Mouse (Mus musculus) macrophage (primary cell): ENCODE data around the gene Inpp5k. TPM values are rescaled to one million over a fixed set of nuclear protein-coding genes. Genes with fewer than 3 reads are reported as not detected.

Source experiments
- H3K27ac ChIP-seq: fragments of 350-480 bp; formaldehyde crosslinking; 2 replicates; pipeline ENCODE4 v1.9.0; 2021
- H3K36me3 ChIP-seq: fragments of 350-480 bp; formaldehyde crosslinking; 2 replicates; pipeline ENCODE4 v1.9.0; 2021; ENCODE audit errors: inconsistent target
- H3K4me3 ChIP-seq: fragments of 350-480 bp; formaldehyde crosslinking; 2 replicates; pipeline ENCODE4 v1.9.0; 2021; ENCODE audit errors: inconsistent target
- H3K79me2 ChIP-seq: fragments of 350-480 bp; formaldehyde crosslinking; 2 replicates; pipeline ENCODE4 v1.9.0; 2021; ENCODE audit errors: inconsistent target
- whole genome bisulfite sequencing: methylation state at CpG from one replicate; pipeline ENCODE4 v1.1.7; 2026; ENCODE audit warnings: inconsistent platforms; ENCODE audit not compliant: missing documents; 5-methylcytosine and 5-hydroxymethylcytosine counted together
- polyA plus RNA-seq: library from polyadenylated mRNA; stranded (reverse); fragments of 250-400 nt; gene quantifications from 3 replicates; pipeline ENCODE4 v1.2.4, GENCODE M21; 2018; ENCODE audit warnings: inconsistent platforms

The Inpp5k gene
- polyA plus RNA-seq, 1 experiment from 2014 or later: 38.4 TPM

DNA sequence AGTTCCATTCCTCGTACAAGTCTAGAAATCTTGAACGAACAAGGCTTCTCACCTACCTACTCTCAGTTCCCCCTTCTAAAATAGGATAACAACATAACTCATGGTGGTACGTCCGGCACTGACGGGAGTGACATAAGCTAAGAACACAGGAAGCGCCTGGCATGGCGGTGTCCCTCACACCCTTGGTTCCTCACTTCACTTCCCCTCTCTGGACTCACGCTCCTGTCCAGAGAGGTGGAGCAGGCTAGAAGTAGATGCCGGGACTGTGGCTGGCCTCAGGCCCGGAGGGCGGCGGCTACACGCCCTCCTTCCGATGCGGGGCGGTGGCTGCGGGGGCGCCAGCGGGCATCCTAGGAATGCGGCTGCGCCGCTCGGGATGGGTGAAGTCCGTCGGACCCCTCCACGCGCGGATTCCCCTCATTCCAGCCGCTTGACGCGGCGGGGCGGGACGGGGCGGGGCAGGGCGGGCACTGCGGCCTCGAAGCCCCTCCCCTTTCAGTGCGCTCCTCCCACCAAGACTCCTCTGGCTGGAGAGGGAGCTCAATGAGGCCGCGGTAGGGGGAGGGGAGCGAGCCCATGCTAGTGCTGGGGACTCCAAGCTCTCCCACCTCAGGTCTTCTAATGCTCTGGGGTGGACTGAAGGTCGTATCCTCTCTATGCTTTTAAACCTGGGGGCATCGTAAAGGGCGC, 23.1 kb downstream of the Inpp5k start:
- WGBS: 3% methylated on average over 41 of the region's 45 CpGs
- Histone ChIP-seq H3K36me3 (peaks cover 13% of the 10 kb centered on the region; the same call in 1 of the 2 replicates), H3K27ac (peak overlapping the region; percentile 98), H3K79me2 (peaks cover 45% of the 10 kb centered on the region), H3K4me3 (peak overlapping the region; percentile 80)

DNA sequence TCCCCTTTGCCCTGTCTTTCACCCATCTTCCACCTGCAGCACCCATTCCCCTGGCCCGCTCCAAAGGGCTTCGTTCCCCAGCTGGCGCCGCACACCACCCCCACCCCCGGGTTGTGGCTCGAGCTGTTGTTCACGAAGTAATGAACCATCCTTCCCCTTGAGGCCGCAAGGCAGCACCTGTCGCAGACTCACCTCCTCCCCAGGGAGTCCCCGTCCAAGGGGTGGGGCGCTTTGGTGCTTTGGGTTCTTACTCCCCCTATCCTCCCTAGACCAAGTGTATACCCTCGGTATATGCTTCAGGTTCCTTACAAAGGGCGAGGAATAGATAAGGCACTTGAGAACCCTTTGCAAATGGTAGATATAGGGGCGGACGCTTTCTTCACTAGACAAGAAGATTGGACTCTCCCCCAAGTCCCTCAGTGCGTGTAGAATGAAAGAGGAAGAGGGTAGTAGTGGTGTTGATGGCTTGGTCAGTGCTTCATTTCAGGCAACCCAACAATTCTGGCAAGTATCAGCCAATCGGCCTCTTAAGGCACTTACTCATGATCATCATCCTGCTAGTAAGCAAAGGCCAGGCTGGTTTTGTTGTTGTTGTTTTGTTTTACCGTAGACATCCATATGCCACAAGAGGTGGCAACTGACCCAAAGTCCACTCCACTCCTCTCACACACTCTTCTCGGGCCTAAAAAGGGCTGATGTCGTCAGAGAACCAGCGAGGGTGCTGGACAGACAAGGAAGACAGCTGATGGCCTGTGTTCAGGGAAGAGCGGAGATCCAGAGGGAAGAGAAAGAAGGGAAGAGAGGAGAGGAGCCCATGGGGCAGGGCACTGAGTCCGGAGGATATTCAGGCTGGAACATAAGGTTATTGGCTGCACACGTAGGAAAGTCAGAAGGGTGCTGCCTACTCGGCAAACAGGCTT, 23.9 kb downstream of the Inpp5k start:
- peak overlapping the region; percentile 95 for H3K27ac ChIP-seq
- peak overlapping the region; percentile 35 for H3K4me3 ChIP-seq
- peaks cover 17% of the 10 kb centered on the region; the same call in 1 of the 2 replicates for H3K36me3 ChIP-seq
- H3K79me2 ChIP-seq: peaks cover 50% of the 10 kb centered on the region
- 30% methylated on average over 25 of the region's 25 CpGs for WGBS

DNA sequence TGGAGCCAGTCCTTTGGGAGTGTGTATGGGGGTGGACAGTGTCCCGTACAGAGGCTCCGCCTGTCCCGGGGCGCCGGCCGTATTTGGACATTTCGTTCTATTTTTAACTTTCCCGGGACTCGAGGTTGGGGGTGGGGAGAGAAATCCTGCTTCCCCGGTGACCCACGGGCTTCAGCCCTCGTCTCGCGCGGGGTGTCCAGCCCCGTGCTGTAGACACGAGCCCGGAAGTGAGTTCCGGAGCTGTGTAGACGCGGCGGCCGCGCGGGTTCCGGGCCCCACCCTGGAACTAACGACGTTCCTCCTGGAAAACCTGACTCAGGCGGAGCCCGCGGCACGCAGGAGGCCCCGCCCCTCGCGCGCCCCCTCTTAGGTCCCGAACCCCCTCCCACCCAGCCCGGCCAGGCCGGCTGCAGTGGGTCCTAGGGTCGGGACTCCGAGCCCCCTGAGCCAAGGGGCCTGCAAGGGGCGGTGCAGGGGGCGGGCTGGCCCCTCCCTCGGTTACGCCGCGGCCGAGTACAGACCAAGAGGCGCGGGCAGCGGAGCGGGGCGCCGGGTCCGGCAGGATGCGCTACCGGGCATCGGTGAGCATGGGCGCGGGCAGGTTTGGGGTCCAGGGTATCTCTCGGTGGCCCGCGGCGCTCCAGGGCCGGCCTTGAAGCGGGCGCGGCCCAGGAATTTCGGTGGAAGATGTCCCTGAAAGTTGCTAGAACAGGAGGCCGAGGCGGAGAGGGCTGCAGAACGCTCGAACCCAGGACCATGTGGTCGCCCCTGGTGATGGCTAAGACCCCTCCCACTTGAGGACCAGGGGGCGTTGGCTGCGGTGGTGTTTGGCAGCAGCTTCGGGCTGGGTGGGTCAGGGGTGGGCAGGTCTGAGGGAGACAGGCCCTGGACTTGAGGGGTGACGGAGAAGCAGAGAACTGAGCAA, 25.1 kb downstream of the Inpp5k start:
- Histone ChIP-seq H3K27ac (peak overlapping the region; percentile 95), H3K36me3 (peaks cover 28% of the 10 kb centered on the region), H3K79me2 (peaks cover 62% of the 10 kb centered on the region), H3K4me3 (peak overlapping the region; percentile 66)
- 1% methylated on average over 69 of the region's 78 CpGs for WGBS

DNA sequence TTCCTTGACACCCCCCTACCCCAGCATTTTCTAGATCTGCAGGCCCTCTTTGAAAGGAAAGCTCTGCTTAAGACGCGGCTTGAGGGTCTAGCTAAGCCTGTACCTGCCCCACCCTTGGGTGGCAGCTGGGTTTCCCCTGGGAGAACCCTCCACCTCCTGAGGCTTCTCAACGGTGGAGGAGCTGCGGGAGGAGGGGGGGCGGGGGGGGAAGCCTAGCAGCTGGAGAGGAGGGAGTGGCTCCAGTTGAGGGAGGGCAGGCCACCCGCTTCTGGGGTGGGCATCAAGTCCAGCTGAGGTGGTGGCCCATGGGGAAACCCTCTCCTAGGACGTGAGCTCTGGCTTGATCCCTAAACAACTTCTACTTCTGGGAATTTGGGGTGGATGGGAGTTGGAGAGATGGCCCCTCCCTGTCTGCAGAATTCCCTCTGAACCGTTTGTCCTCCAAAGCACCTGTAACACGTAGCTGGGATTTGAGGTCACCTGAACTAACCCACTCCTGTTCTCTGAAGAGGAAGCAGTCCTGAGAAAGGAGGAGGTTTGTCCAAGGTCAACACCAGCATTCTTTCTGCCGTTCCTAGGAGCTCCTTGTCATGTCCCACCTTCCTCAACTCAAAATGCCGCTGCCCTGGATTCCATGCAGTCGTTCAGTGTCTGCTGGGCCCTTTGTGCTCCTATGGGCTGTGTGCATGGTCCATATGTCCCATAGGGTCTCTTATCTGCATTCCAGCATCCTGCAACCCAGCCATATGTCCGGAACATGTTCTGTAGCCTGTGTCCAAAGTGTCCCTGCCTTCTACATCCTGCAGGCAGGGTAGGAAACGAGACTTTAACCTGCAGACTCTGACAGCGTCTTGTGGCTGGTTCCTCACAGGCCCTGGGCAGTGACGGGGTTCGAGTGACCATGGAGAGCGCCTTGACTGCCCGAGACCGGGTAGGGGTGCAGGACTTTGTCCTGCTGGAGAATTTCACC, 26.1 kb downstream of the Inpp5k start:
- Histone ChIP-seq H3K4me3 (peak overlapping the region; percentile 66), H3K27ac (peak overlapping the region; percentile 58), H3K79me2 (peaks cover 69% of the 10 kb centered on the region), H3K36me3 (peaks cover 38% of the 10 kb centered on the region)
- 76% methylated on average over 16 of the region's 20 CpGs for WGBS

DNA sequence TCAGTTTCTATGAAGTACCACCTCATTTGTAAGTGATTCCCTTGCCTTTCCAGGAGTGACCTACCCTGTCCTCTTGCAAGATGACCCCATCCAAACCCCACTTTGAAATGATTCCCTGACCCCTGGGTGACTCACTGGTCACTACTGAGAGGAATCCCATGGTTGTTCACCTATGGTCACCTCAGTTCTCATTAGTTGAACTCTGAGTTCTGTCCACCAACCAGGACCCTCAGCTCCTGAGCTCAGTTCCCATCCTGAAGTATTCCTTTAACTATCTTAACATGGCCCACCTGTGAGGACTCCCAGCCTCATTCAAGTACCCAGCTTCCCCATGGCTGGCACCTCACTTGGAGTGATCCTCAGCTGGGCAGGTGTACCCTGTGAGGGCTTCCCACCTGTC, 27.1 kb downstream of the Inpp5k start:
- Histone ChIP-seq H3K36me3 (peaks cover 48% of the 10 kb centered on the region), H3K27ac (no peak overlapping the region), H3K4me3 (no peak overlapping the region), H3K79me2 (peaks cover 67% of the 10 kb centered on the region)

DNA sequence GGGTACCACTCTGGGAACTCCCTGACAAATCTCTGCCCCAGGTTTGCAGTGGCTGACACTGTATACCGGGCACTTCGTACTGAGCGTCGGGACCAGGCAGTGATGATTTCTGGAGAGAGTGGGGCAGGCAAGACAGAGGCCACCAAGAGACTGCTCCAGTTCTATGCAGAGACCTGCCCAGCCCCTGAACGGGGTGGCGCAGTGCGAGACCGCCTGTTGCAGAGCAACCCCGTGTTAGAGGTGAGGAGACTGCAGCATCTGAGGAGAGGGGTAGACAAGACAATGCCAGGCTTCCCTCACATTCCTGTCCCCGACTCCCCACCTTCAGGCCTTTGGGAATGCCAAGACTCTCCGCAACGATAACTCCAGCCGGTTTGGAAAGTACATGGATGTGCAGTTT, 27.5 kb downstream of the Inpp5k start:
- H3K36me3 ChIP-seq: peaks cover 52% of the 10 kb centered on the region
- peaks cover 64% of the 10 kb centered on the region for H3K79me2 ChIP-seq
- H3K27ac ChIP-seq: no peak overlapping the region
- WGBS: 95% methylated on average over 11 of the region's 13 CpGs
- H3K4me3 ChIP-seq: no peak overlapping the region

DNA sequence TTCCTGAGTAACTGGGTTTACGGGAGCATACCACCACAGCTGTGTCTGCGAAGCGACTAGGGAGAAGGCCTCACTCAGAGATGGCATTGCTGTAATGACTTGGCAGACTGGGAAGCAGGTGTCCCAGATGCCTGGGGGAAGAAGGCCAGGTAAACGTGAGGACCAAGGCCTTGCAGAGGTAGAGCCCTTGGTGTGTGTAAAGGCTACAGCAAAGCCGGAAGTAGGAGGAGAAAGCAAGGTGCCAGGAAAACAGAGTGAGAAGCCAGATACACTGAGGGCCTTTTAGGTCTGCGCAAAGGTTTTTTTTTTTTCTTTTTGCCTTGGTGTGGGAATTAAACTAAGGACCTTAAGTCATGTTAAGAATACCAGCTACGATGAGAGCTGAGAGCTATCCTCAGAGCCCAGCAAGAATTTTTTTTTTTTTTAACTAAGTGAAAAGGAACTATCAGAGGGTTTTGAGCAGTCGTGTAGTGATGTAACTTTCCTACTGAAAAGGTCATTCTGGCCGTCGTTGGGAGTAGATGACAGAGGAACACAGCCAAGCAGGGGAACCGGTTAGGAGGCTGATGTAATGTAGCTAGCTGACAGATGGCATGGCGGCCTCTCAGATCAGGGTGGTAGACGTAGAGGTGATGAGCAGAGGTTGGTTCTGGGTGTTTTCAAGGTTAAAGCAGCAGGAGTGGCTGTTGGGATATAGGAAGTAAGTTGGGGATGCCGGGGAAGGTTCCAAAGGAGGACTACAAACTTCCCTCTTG, 28.4 kb downstream of the Inpp5k start:
- H3K4me3 ChIP-seq: no peak overlapping the region
- 64% methylated on average over 14 of the region's 14 CpGs for WGBS
- 0 out of 2 replicates have a peak overlapping the region, but pooled peaks have one; percentile 10 for H3K27ac ChIP-seq
- H3K79me2 ChIP-seq: peaks cover 64% of the 10 kb centered on the region
- H3K36me3 ChIP-seq: peaks cover 60% of the 10 kb centered on the region

DNA sequence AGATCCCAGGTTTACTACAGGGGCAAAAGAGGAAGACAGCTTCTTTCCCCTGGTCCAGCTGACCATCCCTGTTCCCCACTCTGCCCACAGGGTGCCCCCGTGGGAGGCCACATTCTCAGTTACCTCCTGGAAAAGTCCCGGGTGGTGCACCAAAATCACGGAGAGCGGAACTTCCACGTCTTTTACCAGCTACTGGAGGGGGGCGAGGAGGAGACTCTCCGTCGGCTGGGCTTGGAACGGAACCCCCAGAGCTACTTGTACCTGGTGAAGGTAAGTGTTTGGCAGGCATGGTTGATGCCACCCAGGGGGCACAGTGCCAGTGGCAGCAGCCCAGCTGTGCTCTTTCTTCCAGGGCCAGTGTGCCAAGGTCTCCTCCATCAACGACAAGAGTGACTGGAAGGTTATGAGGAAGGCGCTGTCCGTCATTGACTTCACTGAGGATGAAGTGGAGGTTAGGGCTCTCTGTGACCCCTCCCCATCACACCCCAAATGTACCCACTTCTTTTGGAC, 29.3 kb downstream of the Inpp5k start:
- H3K79me2 ChIP-seq: peaks cover 64% of the 10 kb centered on the region
- no peak overlapping the region for H3K4me3 ChIP-seq
- H3K36me3 ChIP-seq: peaks cover 67% of the 10 kb centered on the region
- WGBS: 93% methylated on average over 11 of the region's 12 CpGs
- no peak overlapping the region for H3K27ac ChIP-seq

DNA sequence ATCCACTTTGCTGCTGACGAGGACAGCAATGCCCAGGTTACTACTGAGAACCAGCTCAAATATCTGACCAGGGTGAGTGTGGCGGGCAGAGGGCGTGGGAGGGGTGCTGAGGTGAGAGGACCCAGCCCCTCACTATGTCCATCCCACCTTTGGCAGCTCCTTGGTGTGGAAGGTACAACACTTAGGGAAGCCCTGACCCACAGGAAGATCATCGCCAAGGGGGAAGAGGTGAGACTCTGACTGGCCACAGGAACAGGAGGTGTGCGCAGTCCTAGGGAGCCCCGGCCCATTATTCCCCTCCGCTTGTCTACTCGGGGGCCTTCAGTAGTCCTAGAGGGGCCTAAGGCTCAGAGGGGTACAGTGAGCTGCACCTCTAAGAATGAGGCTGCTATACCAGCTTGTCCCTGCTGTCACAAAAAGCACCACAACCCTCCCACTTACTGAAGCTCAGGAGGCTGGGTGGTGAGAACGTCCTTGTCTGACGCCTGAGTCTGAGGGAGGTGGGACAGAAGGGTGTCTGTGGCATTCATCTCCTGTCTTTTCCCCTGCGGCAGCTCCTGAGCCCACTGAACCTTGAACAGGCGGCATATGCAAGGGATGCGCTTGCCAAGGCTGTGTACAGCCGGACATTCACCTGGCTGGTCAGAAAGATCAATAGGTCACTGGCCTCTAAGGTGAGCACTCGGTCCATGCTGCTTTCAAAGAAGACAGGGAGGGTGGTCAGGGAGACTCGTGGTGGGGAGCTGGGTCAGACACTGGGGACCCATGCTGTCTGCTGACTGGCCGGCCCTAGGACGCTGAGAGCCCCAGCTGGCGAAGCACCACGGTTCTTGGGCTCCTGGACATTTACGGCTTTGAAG, 30.4 kb downstream of the Inpp5k start:
- 96% methylated on average over 21 of the region's 21 CpGs for WGBS
- Histone ChIP-seq H3K79me2 (peaks cover 63% of the 10 kb centered on the region), H3K36me3 (peaks cover 77% of the 10 kb centered on the region), H3K27ac (no peak overlapping the region), H3K4me3 (no peak overlapping the region)

DNA sequence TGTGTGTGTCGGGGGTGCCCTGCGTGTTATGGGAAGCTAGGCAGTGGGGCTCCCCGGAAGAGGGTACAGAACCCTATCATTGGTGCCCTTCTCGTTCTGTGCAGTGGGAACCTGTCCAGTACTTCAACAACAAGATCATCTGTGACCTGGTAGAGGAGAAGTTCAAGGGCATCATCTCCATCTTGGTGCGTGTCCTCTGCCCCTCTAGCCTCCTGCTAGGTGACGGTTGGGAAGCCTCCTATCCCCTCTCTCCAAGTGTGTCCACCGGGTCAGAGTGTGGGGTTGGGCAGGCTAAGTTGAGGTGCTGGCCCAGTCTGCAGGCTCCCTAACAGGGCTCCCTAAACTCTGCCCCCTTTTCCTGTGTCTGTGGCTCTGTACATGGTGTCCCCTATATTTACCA, 31.3 kb downstream of the Inpp5k start:
- 93% methylated on average over 7 of the region's 7 CpGs for WGBS
- Histone ChIP-seq H3K36me3 (peaks cover 87% of the 10 kb centered on the region), H3K79me2 (peaks cover 53% of the 10 kb centered on the region), H3K27ac (no peak overlapping the region), H3K4me3 (no peak overlapping the region)

DNA sequence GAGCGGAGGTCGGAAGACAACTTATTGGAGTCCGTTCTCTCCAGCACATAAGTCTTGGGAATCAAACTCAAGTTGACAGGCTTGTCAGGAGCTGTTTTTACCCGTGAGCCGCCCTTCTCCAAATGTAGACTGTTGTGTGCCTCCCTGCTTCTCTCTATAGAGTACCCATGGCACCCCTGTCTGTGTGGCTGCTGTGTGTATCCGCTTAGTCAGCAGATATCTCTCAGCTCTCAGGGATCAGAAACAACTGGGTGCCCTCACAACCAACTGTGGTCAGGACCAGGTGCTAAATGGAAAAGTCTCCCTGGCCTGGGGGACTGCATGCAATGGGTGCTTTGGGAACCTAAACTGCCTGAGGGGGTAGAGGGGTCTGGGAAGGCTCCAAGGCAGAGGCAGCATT, 35.5 kb downstream of the Inpp5k start:
- Histone ChIP-seq H3K79me2 (peaks cover 14% of the 10 kb centered on the region; the same call in 1 of the 2 replicates), H3K4me3 (no peak overlapping the region), H3K36me3 (peaks cover 90% of the 10 kb centered on the region), H3K27ac (no peak overlapping the region)
- 95% methylated on average over 6 of the region's 6 CpGs for WGBS

DNA sequence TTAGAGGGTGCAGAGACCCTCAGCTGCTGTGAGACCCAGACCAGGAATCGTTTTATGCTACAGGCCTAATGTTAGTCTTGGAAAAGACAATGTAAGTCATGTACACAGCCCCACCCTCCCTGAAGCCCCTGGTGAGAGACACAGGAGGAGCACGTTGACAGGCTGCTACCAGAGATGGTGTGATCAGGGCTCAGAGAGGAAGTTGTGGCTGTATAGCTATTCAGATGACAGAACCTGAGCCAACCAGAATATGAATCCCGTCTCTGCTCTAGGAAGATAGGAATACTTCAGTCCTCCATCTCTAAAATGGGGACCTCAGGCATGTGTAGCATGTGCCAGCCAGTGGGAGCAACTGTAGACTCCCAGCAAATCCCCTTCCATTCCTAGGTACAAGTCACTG, 37.8 kb downstream of the Inpp5k start:
- Histone ChIP-seq H3K4me3 (no peak overlapping the region), H3K36me3 (peaks cover 92% of the 10 kb centered on the region), H3K27ac (no peak overlapping the region), H3K79me2 (no peaks in the 10 kb centered on the region; the same call in 1 of the 2 replicates)
- 45% methylated on average over 3 of the region's 3 CpGs for WGBS
